Mouse (Mus musculus) midbrain, embryonic 15.5 days (tissue): ENCODE data around the gene Lcp1. TPM values are rescaled to one million over a fixed set of nuclear protein-coding genes. Genes with fewer than 3 reads are reported as not detected.
A peak's percentile ranks its signal among the peaks of the same experiment; 100 is the strongest.

Source experiments
- ATAC-seq: fragments of 200-750 bp; cut with Nextera tagmentation; replicated peaks from 2 replicates; pipeline ENCODE4 v1.8.0; 2017; ENCODE audit warnings: moderate TSS enrichment
- H3K27ac ChIP-seq: fragments of 300-500 bp; sonication (generic); 2 replicates; pipeline ENCODE4 v1.5.1; 2015; ENCODE audit warnings: mild to moderate bottlenecking, inconsistent platforms
- H3K27me3 ChIP-seq: fragments of 300-500 bp; sonication (generic); replicated peaks from 2 replicates; pipeline ENCODE4 v1.6.1; 2015; ENCODE audit warnings: inconsistent platforms
- H3K36me3 ChIP-seq: fragments of 300-500 bp; sonication (generic); replicated peaks from 2 replicates; pipeline ENCODE4 v1.6.1; 2015; ENCODE audit warnings: inconsistent platforms
- H3K4me1 ChIP-seq: fragments of 300-500 bp; sonication (generic); 2 replicates; pipeline ENCODE4 v1.6.1; 2015; ENCODE audit warnings: inconsistent platforms
- H3K4me2 ChIP-seq: fragments of 300-500 bp; sonication (generic); 2 replicates; pipeline ENCODE4 v1.6.1; 2015; ENCODE audit warnings: inconsistent platforms, mild to moderate bottlenecking, moderate library complexity
- H3K4me3 ChIP-seq: fragments of 300-500 bp; sonication (generic); 2 replicates; pipeline ENCODE4 v1.5.1; 2015; ENCODE audit warnings: mild to moderate bottlenecking, inconsistent platforms
- H3K9ac ChIP-seq: fragments of 300-500 bp; sonication (generic); 2 replicates; pipeline ENCODE4 v1.6.1; 2015; ENCODE audit warnings: mild to moderate bottlenecking, inconsistent platforms
- H3K9me3 ChIP-seq: fragments of 300-500 bp; sonication (generic); 2 replicates; pipeline ENCODE4 v1.6.1; 2016; ENCODE audit warnings: inconsistent platforms
- WGBS: fragments of 180-500 bp; shearing (Covaris S2); methylation state at CpG from one replicate; pipeline ENCODE4 v1.1.7; 2015; ENCODE audit warnings: mixed read lengths; 5-methylcytosine and 5-hydroxymethylcytosine counted together
- polyA plus RNA-seq: library from polyadenylated mRNA; unstranded; fragments of >200 nt; fragmentation: Nextera tagmentation; extraction: Ambion mirVana; gene quantifications from 2 replicates; pipeline ENCODE4 v1.2.1, GENCODE M21; 2015

The Lcp1 gene
- polyA plus RNA-seq, 1 experiment from 2014 or later, result 12.0 TPM

- no peaks in the 10 kb centered on the region for H3K9me3 ChIP-seq
- H3K4me2 ChIP-seq, result no peak overlapping the region
- no peak for ATAC-seq
- no peak overlapping the region for H3K9ac ChIP-seq
- H3K27ac ChIP-seq, result no peak overlapping the region
- H3K4me3 ChIP-seq, result no peak overlapping the region
- H3K27me3 ChIP-seq, result no peaks in the 10 kb centered on the region
- 90% methylated on average over 4 of the region's 4 CpGs for WGBS
- no peaks in the 10 kb centered on the region for H3K36me3 ChIP-seq
- H3K4me1 ChIP-seq, result no peaks in the 10 kb centered on the region
Observed at GRCm38 (mm10) chr14:75190683-75191082, 59.8 kb downstream of the Lcp1 start.

- Histone ChIP-seq H3K27ac (no peak overlapping the region), H3K27me3 (no peaks in the 10 kb centered on the region), H3K4me2 (no peak overlapping the region), H3K4me3 (no peak overlapping the region), H3K4me1 (no peaks in the 10 kb centered on the region), H3K36me3 (no peaks in the 10 kb centered on the region), H3K9ac (no peak overlapping the region), H3K9me3 (no peaks in the 10 kb centered on the region)
- WGBS, result 91% methylated on average over 10 of the region's 10 CpGs
- no peak for ATAC-seq
Observed at GRCm38 (mm10) chr14:75192427-75192826, 61.5 kb downstream of the Lcp1 start.

GRCm38 (mm10) chr14:75192858-75193257 is 62.0 kb downstream of the Lcp1 start:
- WGBS, result 89% methylated on average over 10 of the region's 10 CpGs
- ATAC-seq, result no peak
- H3K9ac ChIP-seq, result no peak overlapping the region

GRCm38 (mm10) chr14:75195530-75195929 is 64.6 kb downstream of the Lcp1 start:
- no peaks in the 10 kb centered on the region for H3K36me3 ChIP-seq
- no peak overlapping the region for H3K4me3 ChIP-seq
- H3K27me3 ChIP-seq, result no peaks in the 10 kb centered on the region
- 95% methylated on average over 5 of the region's 5 CpGs for WGBS
- no peaks in the 10 kb centered on the region for H3K9me3 ChIP-seq
- no peak overlapping the region for H3K4me2 ChIP-seq
- H3K27ac ChIP-seq, result no peak overlapping the region
- no peak for ATAC-seq
- no peak overlapping the region for H3K9ac ChIP-seq
- H3K4me1 ChIP-seq, result no peaks in the 10 kb centered on the region

More at GRCm38 (mm10) chr14:75192858-75193257, 62.0 kb downstream of the Lcp1 start:
- H3K27me3 ChIP-seq, result no peaks in the 10 kb centered on the region
- no peaks in the 10 kb centered on the region for H3K36me3 ChIP-seq
- H3K9me3 ChIP-seq, result no peaks in the 10 kb centered on the region
- no peaks in the 10 kb centered on the region for H3K4me1 ChIP-seq
- no peak overlapping the region for H3K27ac ChIP-seq
- no peak overlapping the region for H3K4me2 ChIP-seq
- no peak overlapping the region for H3K4me3 ChIP-seq

- Histone ChIP-seq H3K4me3 (no peak overlapping the region), H3K27me3 (no peaks in the 10 kb centered on the region), H3K36me3 (no peaks in the 10 kb centered on the region), H3K9me3 (no peaks in the 10 kb centered on the region), H3K27ac (no peak overlapping the region), H3K4me1 (no peaks in the 10 kb centered on the region), H3K4me2 (no peak overlapping the region), H3K9ac (no peak overlapping the region)
- ATAC-seq, result no peak
- WGBS, result 41% methylated on average over 5 of the region's 5 CpGs
Observed at GRCm38 (mm10) chr14:75197027-75197426, 66.1 kb downstream of the Lcp1 start.

GRCm38 (mm10) chr14:75197660-75198059 is 66.8 kb downstream of the Lcp1 start:
- Histone ChIP-seq H3K4me1 (no peaks in the 10 kb centered on the region), H3K27me3 (no peaks in the 10 kb centered on the region), H3K9me3 (no peaks in the 10 kb centered on the region), H3K9ac (no peak overlapping the region), H3K4me3 (no peak overlapping the region), H3K36me3 (no peaks in the 10 kb centered on the region), H3K27ac (no peak overlapping the region), H3K4me2 (no peak overlapping the region)
- WGBS, result 58% methylated on average over 7 of the region's 7 CpGs
- no peak for ATAC-seq

GRCm38 (mm10) chr14:75205363-75206051 is 74.6 kb downstream of the Lcp1 start:
- no peak overlapping the region for H3K4me2 ChIP-seq
- no peak overlapping the region for H3K27ac ChIP-seq
- 76% methylated on average over 6 of the region's 6 CpGs for WGBS
- H3K4me3 ChIP-seq, result no peak overlapping the region
- no peaks in the 10 kb centered on the region for H3K9me3 ChIP-seq
- H3K9ac ChIP-seq, result no peak overlapping the region
- H3K27me3 ChIP-seq, result no peaks in the 10 kb centered on the region
- H3K36me3 ChIP-seq, result no peaks in the 10 kb centered on the region
- ATAC-seq, result no peak
- no peaks in the 10 kb centered on the region for H3K4me1 ChIP-seq

- no peaks in the 10 kb centered on the region for H3K27me3 ChIP-seq
- no peak overlapping the region for H3K4me3 ChIP-seq
- H3K4me1 ChIP-seq, result no peaks in the 10 kb centered on the region
- no peak overlapping the region for H3K27ac ChIP-seq
- no peak overlapping the region for H3K9ac ChIP-seq
- 94% methylated on average over 4 of the region's 4 CpGs for WGBS
- no peaks in the 10 kb centered on the region for H3K36me3 ChIP-seq
- ATAC-seq, result no peak
- no peak overlapping the region for H3K4me2 ChIP-seq
- no peaks in the 10 kb centered on the region for H3K9me3 ChIP-seq
Observed at GRCm38 (mm10) chr14:75206307-75206706, 75.4 kb downstream of the Lcp1 start.

- Histone ChIP-seq H3K4me2 (no peak overlapping the region), H3K9ac (no peak overlapping the region), H3K4me3 (no peak overlapping the region), H3K4me1 (no peaks in the 10 kb centered on the region), H3K27me3 (no peaks in the 10 kb centered on the region), H3K36me3 (no peaks in the 10 kb centered on the region), H3K27ac (no peak overlapping the region), H3K9me3 (no peaks in the 10 kb centered on the region)
- WGBS, result 74% methylated on average over 6 of the region's 6 CpGs
- ATAC-seq, result no peak
Observed at GRCm38 (mm10) chr14:75208572-75209151, 77.8 kb downstream of the Lcp1 start.

- no peaks in the 10 kb centered on the region for H3K27me3 ChIP-seq
- WGBS, result 76% methylated on average over 11 of the region's 11 CpGs
- no peaks in the 10 kb centered on the region for H3K4me1 ChIP-seq
- H3K27ac ChIP-seq, result no peak overlapping the region
- no peak overlapping the region for H3K9ac ChIP-seq
- H3K4me3 ChIP-seq, result no peak overlapping the region
- no peak for ATAC-seq
- no peaks in the 10 kb centered on the region for H3K36me3 ChIP-seq
- H3K9me3 ChIP-seq, result no peaks in the 10 kb centered on the region
- H3K4me2 ChIP-seq, result no peak overlapping the region
Observed at GRCm38 (mm10) chr14:75213752-75214151, 82.9 kb downstream of the Lcp1 start.

GRCm38 (mm10) chr14:75218843-75219242 is 87.9 kb downstream of the Lcp1 start:
- no peaks in the 10 kb centered on the region for H3K9me3 ChIP-seq
- no peaks in the 10 kb centered on the region for H3K4me1 ChIP-seq
- ATAC-seq, result 0 out of 2 replicates have a peak, but pooled peaks have one; percentile 17
- no peaks in the 10 kb centered on the region for H3K36me3 ChIP-seq
- WGBS, result 93% methylated on average over 2 of the region's 2 CpGs
- H3K27ac ChIP-seq, result no peak overlapping the region
- H3K4me2 ChIP-seq, result no peak overlapping the region
- H3K27me3 ChIP-seq, result no peaks in the 10 kb centered on the region
- no peak overlapping the region for H3K9ac ChIP-seq
- H3K4me3 ChIP-seq, result no peak overlapping the region

GRCm38 (mm10) chr14:75219250-75219913 is 88.5 kb downstream of the Lcp1 start:
- ATAC-seq, result peak; percentile 71; the same call in 1 of the 2 replicates
- no peaks in the 10 kb centered on the region for H3K4me1 ChIP-seq
- no peak overlapping the region for H3K4me2 ChIP-seq
- no peaks in the 10 kb centered on the region for H3K36me3 ChIP-seq
- H3K4me3 ChIP-seq, result no peak overlapping the region
- no peak overlapping the region for H3K9ac ChIP-seq
- no peaks in the 10 kb centered on the region for H3K27me3 ChIP-seq
- no peak overlapping the region for H3K27ac ChIP-seq
- 59% methylated on average over 5 of the region's 5 CpGs for WGBS
- H3K9me3 ChIP-seq, result no peaks in the 10 kb centered on the region
